Mouse (Mus musculus) megakaryocyte-erythroid progenitor cell, adult 5-6 weeks (primary cell): ENCODE results near the gene Slc12a5. TPM values are rescaled to one million over a fixed set of nuclear protein-coding genes. Genes with fewer than 3 reads are reported as not detected.
A peak's percentile ranks its signal among the peaks of the same experiment; 100 is the strongest.

Experiments used
- ATAC-seq: replicated peaks from 2 replicates; pipeline ENCODE4 v1.8.0; 2016; ENCODE audit warnings: mild to moderate bottlenecking, inconsistent platforms; ENCODE audit not compliant: severe bottlenecking, poor library complexity, low FRiP score, low TSS enrichment
- total RNA-seq, 2 experiments: library from RNA; stranded (forward) in 1 of 2; stranded (reverse) in 1 of 2; fragments of 200-1000, 215-1000 nt in 1 of 2; fragments of >200 nt in 1 of 2; fragmentation: Nextera tagmentation in 1 of 2; gene quantifications; 2 replicates each; pipeline ENCODE4 v1.2.3; 2014 to 2017

Gene Slc12a5
- 0.35 TPM in 1 of 2 replicates, not detected in the other for total RNA-seq (2014; fragmentation: Nextera tagmentation)
- 0.34 and 0.61 TPM in 2 replicates for total RNA-seq (2017)

- peak; percentile 46 for ATAC-seq
Observed at GRCm38 (mm10) chr2:164960716-164961441, at the start of gene Slc12a5. Gene Slc12a5, plus strand, starts transcription at chr2:164960802.

DNA sequence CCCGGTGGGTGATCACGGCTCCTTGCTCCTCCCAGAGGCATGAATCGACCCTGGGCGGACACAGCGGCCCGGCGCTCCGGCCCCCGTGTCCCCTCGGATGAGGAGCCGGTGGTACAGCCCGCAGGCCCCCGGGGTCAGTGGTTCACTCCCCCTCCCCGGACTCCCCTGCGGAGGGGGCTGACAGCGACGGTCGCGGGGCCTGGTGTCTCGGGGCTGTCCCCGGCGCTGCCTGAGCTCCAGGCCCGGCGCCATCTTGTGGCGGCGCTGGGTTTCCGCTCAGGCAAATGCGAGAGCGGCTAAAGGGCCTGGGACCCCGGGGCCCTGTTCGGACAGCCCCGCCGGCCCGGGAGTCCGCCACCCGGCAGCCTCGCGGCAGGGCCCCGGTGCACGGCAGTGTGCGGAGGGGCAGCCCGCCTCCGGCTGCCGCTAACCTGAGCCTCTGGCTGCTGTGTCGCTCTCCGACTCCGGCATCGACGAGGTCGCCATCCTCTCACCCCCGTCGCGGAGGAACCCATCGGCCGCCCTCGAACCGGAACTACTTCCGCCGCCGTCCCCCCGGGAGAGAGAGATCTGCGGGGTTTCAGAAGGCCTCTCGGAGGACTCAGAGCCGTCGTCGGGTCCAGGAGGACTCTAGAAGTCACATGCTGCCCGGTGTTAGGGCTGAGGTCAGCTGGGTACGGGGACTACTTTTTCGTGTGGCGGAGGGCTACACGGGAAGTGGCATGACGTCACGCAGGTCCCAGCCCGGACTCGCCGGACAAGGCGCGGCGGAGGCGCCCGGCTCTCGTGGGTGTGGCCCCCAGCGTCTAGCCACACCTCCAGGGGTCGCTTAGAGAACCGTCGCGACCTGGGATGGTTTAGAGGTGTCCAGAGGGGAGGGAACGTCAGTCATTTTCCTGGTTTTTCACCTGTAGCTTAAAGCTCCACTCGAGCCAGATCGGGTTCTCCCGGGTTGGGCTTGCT lies 49.2 kb upstream of the Slc12a5 start, which contains the start of gene Zfp335:
TSS of gene Zfp335 (minus strand) at position 672 of the 963 bp plus-strand sequence.
- peak; percentile 74 for ATAC-seq

GRCm38 (mm10) chr2:164912151-164912550 lies 48.5 kb upstream of the Slc12a5 start:
- ATAC-seq: peak; percentile 31

DNA sequence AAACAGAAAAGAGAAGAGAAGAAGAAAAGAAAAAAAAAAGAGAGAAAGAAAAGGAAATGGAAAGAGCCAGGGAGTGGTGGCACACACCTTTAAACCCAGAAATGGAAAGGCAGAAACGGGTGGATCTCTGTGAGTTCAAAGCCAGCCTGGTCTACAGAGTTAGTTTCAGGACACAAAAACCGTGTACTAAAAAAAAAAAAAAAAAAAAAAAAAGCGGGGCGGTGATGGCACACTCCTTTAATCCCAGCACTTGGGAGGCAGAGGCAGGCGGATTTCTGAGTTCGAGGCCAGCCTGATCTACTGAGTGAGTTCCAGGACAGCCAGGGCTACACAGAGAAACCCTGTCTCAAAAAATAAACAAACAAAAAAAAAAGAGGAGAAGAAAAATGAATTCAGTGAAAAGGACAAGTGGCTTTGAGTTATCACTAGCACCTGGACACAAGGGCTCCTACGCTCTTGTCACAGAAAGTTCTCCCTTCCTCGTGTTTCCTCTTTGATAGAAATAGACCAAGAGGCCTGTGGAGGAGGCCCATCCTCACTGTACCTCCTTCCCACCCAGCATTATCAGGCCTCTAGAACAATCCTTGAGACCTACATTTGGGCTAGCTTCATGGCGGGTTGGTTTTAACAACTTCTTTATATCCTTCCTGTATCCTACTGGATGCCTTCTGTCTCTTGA lies 47.7 kb upstream of the Slc12a5 start:
- ATAC-seq: no peak

- ATAC-seq: no peak
Observed at GRCm38 (mm10) chr2:164913428-164913786, 47.2 kb upstream of the Slc12a5 start.

DNA sequence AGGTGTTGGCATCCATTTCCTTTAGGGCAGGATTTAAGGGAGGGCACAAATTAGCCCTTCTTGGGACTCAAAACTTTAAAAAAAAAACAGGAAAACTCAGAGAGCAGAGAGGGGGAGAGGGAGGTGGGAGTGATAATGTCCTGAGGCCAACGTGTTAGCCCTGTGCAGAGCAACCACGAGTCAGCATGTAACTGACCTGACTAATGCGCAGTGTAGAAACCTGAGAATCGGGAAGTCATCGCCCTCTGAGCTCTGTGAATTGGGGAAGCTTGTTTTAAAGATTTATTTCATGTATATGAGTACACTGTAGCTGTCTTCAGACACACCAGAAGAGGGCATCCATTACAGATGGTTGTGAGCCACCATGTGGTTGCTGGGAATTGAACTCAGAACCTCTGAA lies 43.8 kb upstream of the Slc12a5 start:
- no peak for ATAC-seq

GRCm38 (mm10) chr2:164917371-164917770 lies 43.2 kb upstream of the Slc12a5 start:
- no peak for ATAC-seq

DNA sequence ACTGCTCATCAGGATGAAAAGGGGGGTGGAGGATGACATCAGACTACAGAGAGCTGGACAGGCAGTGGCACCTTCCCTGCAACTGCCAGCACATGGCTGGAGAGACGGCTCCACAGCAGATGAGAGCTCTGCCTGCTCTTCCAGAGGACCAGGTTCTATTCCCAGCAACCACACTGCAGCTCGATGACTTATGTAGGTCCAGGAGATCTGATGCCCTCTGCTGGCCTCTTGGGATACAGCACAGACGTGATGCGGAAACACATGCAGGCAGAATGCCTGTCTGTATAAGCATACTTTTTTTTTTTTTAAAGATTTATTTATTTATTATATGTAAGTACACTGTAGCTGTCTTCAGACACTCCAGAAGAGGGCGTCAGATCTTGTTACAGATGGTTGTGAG lies 42.3 kb upstream of the Slc12a5 start:
- ATAC-seq: peak; percentile 58

GRCm38 (mm10) chr2:164921984-164922383 lies 38.6 kb upstream of the Slc12a5 start:
- no peak for ATAC-seq

- no peak for ATAC-seq
Observed at GRCm38 (mm10) chr2:164923291-164923690, 37.3 kb upstream of the Slc12a5 start.

DNA sequence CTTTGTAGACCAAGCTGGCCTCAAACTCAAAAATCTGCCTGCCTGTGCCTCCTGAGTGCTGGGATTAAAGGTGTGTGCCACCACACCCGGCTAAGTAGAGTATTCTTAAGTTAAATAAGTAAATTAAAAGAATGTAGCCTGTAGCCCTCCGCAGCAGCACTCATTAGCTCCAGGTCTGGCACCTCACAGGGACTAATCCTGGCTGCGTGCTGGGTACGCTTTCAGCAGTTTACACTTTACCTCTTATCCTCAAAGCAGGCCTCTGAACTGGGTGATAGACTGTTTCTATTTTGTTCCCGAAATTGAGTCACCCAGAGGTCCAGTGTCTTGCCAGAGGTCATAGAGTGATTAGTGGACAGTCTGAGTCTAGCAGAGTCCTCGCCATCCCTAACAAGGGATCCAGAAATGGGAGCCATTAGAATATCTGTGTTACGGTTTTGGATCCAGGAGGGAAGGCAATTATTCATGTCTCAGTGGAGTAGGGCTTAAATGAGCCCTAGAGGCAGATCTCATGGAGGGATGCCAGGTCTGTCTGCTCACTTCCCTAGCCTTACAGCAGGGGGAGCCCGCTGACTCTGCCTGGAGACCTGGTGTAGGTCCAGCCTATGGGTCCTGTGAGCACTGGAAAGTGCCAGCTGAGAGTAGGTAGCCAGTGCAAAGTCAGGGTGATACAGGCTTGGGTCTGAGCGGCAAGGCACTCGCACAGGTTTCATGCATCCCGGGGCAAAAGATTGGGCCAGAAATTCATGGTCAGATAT lies 36.3 kb upstream of the Slc12a5 start:
- ATAC-seq: peak; percentile 95

- ATAC-seq: no peak
Observed at GRCm38 (mm10) chr2:164930706-164931581, 29.7 kb upstream of the Slc12a5 start.

DNA sequence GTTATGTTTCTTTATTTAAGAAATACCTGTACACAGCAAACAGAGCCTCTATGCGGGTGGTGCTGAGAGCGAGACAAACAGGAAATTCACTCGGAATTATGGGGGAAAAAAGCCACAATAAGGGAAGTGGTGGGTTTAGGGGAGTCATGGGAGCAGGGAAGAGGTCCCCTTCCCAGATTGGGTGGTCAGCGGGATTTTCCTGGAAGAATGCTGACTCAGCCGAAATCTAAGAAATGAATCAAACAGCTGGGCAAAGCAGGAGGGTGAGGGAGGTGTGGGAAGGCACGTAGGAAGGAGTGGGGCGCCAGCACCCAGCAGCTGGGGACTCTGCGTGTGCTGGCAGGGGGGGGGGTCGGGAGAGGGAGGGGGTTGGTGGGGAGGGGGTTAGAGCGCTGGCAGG lies 27.1 kb upstream of the Slc12a5 start:
- no peak for ATAC-seq

GRCm38 (mm10) chr2:164935991-164936390 lies 24.6 kb upstream of the Slc12a5 start:
- ATAC-seq: no peak

DNA sequence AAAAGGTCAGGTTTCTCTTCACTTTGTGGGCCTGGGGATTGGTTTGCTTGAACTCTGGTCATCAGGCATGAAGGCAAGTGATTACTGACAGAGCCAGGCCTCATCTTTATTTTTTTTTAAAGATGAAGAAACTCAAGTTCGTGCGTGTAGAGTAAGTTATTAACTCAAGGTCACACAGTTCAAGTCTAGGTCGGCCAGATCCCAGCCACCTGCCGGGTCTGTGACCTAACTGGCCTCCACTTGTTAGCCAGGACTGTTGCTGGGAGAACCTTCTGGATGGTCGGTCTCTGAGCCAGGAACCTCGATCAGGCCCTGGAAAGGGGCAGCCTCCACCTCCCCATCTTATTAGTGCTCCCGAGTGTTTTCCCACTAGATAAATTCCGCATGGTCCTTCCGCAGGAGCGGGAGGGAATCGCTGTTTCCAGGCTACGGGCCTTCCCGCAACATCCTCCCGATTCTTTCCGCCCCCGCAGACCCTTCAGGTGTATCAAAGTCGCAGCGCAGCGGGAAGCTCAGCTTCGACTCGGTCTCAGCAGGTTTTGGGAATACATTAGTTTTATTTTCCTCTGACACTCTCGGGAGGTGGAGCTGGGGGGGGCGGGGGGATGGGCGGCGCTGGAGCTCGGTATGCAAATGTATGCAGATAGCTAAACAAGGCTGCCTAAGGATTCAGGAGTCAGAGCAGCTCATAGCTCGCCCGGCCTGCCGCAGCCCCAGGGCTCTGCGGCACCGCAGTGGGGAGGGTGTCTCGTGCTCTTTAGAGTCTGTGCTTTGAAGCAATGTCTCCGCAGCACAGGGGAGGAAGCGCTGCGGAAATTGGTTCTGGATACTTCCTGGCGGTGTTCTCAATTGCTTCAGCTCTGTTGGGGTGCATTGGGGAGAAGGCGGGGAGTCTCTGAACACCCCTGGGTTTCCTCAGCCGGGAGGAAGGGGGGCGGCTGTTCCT lies 22.2 kb upstream of the Slc12a5 start:
- ATAC-seq: peak; percentile 84

- ATAC-seq: no peak
Observed at GRCm38 (mm10) chr2:164939106-164939505, 21.5 kb upstream of the Slc12a5 start.

DNA sequence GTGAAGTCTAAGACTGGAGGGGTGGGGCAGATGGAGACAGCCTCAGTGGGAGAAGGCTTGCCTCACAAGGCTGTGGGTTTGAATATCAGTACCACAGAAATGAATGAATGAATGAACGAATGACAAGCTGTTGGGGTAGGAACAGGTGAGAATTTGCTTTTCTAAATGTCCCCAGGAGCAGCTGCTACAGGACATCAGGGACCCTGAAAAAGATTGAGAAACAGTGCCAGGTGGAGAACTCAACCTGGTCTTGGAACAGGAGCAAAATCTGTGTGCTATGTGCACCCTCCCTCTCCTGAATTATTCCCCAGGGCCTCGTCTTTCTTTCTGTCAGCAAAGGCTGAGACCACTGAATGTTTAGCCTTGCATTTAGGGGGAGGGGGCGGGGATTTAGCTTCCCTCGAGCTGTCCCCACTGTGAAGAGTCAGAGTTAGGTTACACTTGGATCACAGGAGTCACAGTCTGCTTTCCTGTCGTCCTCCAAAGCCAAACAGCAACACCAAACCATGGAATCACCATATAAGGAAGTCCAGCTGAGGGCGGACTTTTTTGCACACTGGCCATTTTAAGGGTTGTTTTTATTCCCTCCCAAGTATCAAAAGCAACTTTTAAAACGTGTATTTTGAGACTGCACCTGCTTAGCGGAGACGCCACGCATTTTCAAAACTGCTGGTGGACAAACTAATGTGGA lies 20.3 kb upstream of the Slc12a5 start, which contains the start of gene Mmp9:
TSS of gene Mmp9 (plus strand) at position 641 of the 691 bp plus-strand sequence.
- ATAC-seq: no peak
